Mouse (Mus musculus) adrenal gland, adult 18-20 months (tissue): ENCODE results near the gene Rnd1. TPM values are rescaled to one million over a fixed set of nuclear protein-coding genes. Genes with fewer than 3 reads are reported as not detected.

Experiments used
- DNase-seq, 2 experiments: peaks; one replicate each; pipeline ENCODE4 v3.0.0; 2021 to 2022; ENCODE audit warnings: low spot score in 2 of 2
- total RNA-seq, 2 experiments: library from RNA; stranded (reverse); gene quantifications; 1 replicate in 1 of 2; 2 replicates in 1 of 2; pipeline ENCODE4 v1.2.3; 2021

The Rnd1 gene
- total RNA-seq, 2 experiments from 2014 or later: 2.0 to 7.6 TPM

- no peak for DNase-seq
Observed at GRCm38 (mm10) chr15:98616362-98617175, 60.7 kb downstream of the Rnd1 start.

DNA sequence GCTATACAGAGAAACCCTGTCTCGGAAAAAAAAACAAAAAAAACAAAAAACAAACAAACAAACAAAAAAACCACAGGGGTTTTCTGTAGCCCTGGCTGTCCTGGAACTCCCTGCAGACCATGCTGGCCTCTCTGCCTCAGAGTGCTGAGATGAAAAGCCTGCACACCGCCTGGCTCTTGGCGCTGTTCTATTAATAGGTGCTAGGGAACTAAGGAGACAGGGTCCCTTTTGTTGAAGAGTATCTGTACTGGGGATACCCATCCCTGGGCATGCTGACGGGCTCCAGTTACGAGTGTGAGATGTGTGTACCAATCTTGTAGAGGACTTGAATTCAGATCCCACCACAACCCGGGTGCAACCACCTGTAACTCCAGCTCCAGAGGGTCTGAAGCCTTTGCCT lies 61.5 kb downstream of the Rnd1 start:
- no peak for DNase-seq

GRCm38 (mm10) chr15:98614971-98615370 lies 62.3 kb downstream of the Rnd1 start:
- no peak for DNase-seq

GRCm38 (mm10) chr15:98614551-98614950 lies 62.7 kb downstream of the Rnd1 start:
- DNase-seq: no peak

Other genes starting within 250 kb of the Rnd1 start
- gene Olfr282, start 246.2 kb downstream of the Rnd1 start, total RNA-seq: not detected
- gene Olfr281, start 224.9 kb downstream of the Rnd1 start, total RNA-seq: not detected
- gene OR5BS1P, start 207.6 kb downstream of the Rnd1 start, total RNA-seq: not detected
- gene Lalba, start 194.7 kb downstream of the Rnd1 start, total RNA-seq: not detected
- not detected for gene Olfr279, start 185.1 kb downstream of the Rnd1 start, total RNA-seq
- 10 to 100 TPM; 79.2 to 90.9 TPM for gene Kansl2, start 143.2 kb downstream of the Rnd1 start, total RNA-seq
- 10 to 100 TPM; 52.5 to 65.9 TPM for gene Ccnt1, start 106.5 kb downstream of the Rnd1 start, total RNA-seq
- 1 to 10 TPM in 1 of 2 experiments, not detected in 1; 1.2 TPM for gene 4930415O20Rik, start 106.5 kb downstream of the Rnd1 start, total RNA-seq
- gene Adcy6, start 67.4 kb downstream of the Rnd1 start, total RNA-seq: 10 to 100 TPM; 48.7 to 83.1 TPM
- gene Cacnb3, start 46.6 kb downstream of the Rnd1 start, total RNA-seq: 10 to 100 TPM; 11.9 to 14.3 TPM
- 10 to 100 TPM; 80.7 to 83.8 TPM for gene Ddx23, start 14.6 kb downstream of the Rnd1 start, total RNA-seq
- gene Ccdc65, start 30.7 kb upstream of the Rnd1 start, total RNA-seq: under 1 TPM; 0.43 to 0.45 TPM
- 1 to 10 TPM; 4.7 to 6.7 TPM for gene Fkbp11, start 50.7 kb upstream of the Rnd1 start, total RNA-seq
- gene Arf3, start 85.8 kb upstream of the Rnd1 start, total RNA-seq: 100 to 1,000 TPM; 104 to 145 TPM
- 1 to 10 TPM in 1 of 2 experiments, under 1 TPM in 1; 0.36 to 3.1 TPM for gene Wnt10b, start 100.7 kb upstream of the Rnd1 start, total RNA-seq
- gene Wnt1, start 112.4 kb upstream of the Rnd1 start, total RNA-seq: not detected
- not detected for gene Ddn, start 132.0 kb upstream of the Rnd1 start, total RNA-seq
- gene Prkag1, start 154.1 kb upstream of the Rnd1 start, total RNA-seq: 10 to 100 TPM; 64.0 to 71.5 TPM
- gene Kmt2d, start 193.7 kb upstream of the Rnd1 start, total RNA-seq: 10 to 100 TPM; 54.6 to 59.5 TPM
- gene Rhebl1, start 217.1 kb upstream of the Rnd1 start, total RNA-seq: 1 to 10 TPM; 1.2 to 2.5 TPM
- gene Dhh, start 221.1 kb upstream of the Rnd1 start, total RNA-seq: 1 to 10 TPM in 1 of 2 experiments, under 1 TPM in 1; 0.86 to 2.1 TPM
- gene Lmbr1l, start 240.8 kb upstream of the Rnd1 start, total RNA-seq: 10 to 100 TPM; 12.1 to 14.0 TPM